Mouse (Mus musculus) stomach, embryonic 16.5 days (tissue): Measurements from ENCODE around the gene Slc35e3. TPM values are rescaled to one million over a fixed set of nuclear protein-coding genes. Genes with fewer than 3 reads are reported as not detected.
"Not testable (repeated sequence)": the region's sequence is repeated elsewhere in the genome, so short reads cannot be mapped to it uniquely, and the experiment has no call there.

ENCODE experiments used
- ATAC-seq: fragments of 200-750 bp; cut with Nextera tagmentation; 2 replicates; pipeline ENCODE4 v1.8.0; 2017; ENCODE audit warnings: moderate number of reproducible peaks, moderate TSS enrichment; ENCODE audit not compliant: insufficient read depth, low FRiP score
- H3K27ac ChIP-seq: fragments of 300-500 bp; sonication (generic); 2 replicates; pipeline ENCODE4 v1.5.1; 2014; ENCODE audit warnings: low read length
- H3K27me3 ChIP-seq: fragments of 300-500 bp; sonication (generic); 2 replicates; pipeline ENCODE4 v1.6.1; 2014; ENCODE audit warnings: low read length, control low read depth, mixed read lengths; ENCODE audit not compliant: control insufficient read depth, insufficient read depth
- H3K36me3 ChIP-seq: fragments of 300-500 bp; sonication (generic); 2 replicates; pipeline ENCODE4 v1.6.1; 2014; ENCODE audit warnings: low read length; ENCODE audit not compliant: control insufficient read depth, insufficient read depth
- H3K4me1 ChIP-seq: fragments of 300-500 bp; sonication (generic); 2 replicates; pipeline ENCODE4 v1.6.1; 2014; ENCODE audit warnings: low read length, control low read depth, mixed read lengths; ENCODE audit not compliant: control insufficient read depth, insufficient read depth
- H3K4me2 ChIP-seq: fragments of 300-500 bp; sonication (generic); 2 replicates; pipeline ENCODE4 v1.6.1; 2014; ENCODE audit warnings: low read depth, low read length, mixed read lengths
- H3K4me3 ChIP-seq: fragments of 300-500 bp; sonication (generic); replicated peaks from 2 replicates; pipeline ENCODE4 v1.5.1; 2014; ENCODE audit warnings: mild to moderate bottlenecking, low read length
- H3K9ac ChIP-seq: fragments of 300-500 bp; sonication (generic); 2 replicates; pipeline ENCODE4 v1.6.1; 2014; ENCODE audit warnings: low read length
- H3K9me3 ChIP-seq: fragments of 300-500 bp; sonication (generic); replicated peaks from 2 replicates; pipeline ENCODE4 v1.6.1; 2016; ENCODE audit warnings: low read length, control low read depth; ENCODE audit not compliant: control insufficient read depth
- WGBS: fragments of 180-500 bp; shearing (Covaris S2); extraction: QIAGEN DNeasy Blood & Tissue Kit; methylation state at CpG from one replicate; pipeline ENCODE4 v1.1.7; 2014; 5-methylcytosine and 5-hydroxymethylcytosine counted together
- polyA plus RNA-seq: library from polyadenylated mRNA; unstranded; fragments of >200 nt; fragmentation: Nextera tagmentation; extraction: Ambion mirVana; gene quantifications from 2 replicates; pipeline ENCODE4 v1.2.1, GENCODE M21; 2015

Slc35e3 gene
- polyA plus RNA-seq, 1 experiment from 2014 or later: 14.2 TPM

DNA sequence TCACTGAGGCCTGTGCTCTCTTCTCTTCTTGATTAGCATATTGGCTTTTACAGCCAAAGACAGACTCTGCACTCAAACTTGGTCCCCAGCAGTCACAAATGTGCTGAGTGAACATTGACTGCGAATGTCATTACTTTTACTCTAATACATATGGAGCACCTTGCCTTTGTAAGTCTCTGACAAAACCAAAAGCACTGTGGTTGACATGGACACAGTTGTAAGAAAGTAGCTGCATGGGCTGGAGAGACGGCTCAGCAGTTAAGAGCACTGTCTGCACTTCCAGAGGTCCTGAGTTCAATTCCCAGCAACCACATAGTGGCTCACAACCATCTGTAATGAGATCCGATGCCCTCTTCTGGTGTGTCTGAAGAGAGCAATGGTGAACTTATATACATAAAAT lies 12.2 kb upstream of the Slc35e3 start:
- H3K36me3 ChIP-seq: peaks cover 45% of the 10 kb centered on the region
- not testable (repeated sequence) for H3K9me3 ChIP-seq, H3K27ac ChIP-seq, H3K27me3 ChIP-seq, H3K4me1 ChIP-seq, ATAC-seq, H3K9ac ChIP-seq, H3K4me2 ChIP-seq, H3K4me3 ChIP-seq
- 92% methylated on average over 3 of the region's 3 CpGs for WGBS

- 93% methylated on average over 7 of the region's 7 CpGs for WGBS
- peaks cover 42% of the 10 kb centered on the region for H3K36me3 ChIP-seq
- no peak for ATAC-seq
Measured at GRCm38 (mm10) chr10:117757796-117758342, 11.7 kb upstream of the Slc35e3 start.

DNA sequence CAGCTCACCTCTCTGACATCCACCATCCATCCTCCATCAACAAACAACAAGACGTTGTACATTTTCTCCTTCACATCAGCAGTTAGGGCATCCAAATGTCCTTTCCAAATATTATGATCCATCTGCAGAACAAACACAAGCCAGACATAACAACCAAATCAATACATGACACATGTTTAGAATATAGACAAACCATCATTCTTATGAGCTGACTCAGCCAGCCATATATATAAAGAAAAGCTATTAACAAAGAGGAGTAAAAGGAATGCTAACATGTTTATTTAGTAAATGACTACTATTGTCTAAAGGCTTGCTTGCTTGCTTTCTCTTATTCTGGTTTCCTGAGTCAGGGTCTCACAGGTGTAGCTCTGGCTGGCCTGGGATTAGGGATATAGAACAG lies 11.1 kb upstream of the Slc35e3 start:
- 78% methylated on average over 1 of the region's 1 CpGs for WGBS
- Histone ChIP-seq H3K27me3 (no peaks in the 10 kb centered on the region), H3K4me1 (no peaks in the 10 kb centered on the region), H3K9ac (no peak overlapping the region), H3K27ac (no peak overlapping the region), H3K4me3 (no peak overlapping the region), H3K36me3 (peaks cover 43% of the 10 kb centered on the region), H3K9me3 (no peaks in the 10 kb centered on the region), H3K4me2 (no peak overlapping the region)
- ATAC-seq: no peak

More at GRCm38 (mm10) chr10:117757796-117758342, 11.7 kb upstream of the Slc35e3 start:
- Histone ChIP-seq H3K9ac (no peak overlapping the region), H3K27me3 (no peaks in the 10 kb centered on the region), H3K4me1 (no peaks in the 10 kb centered on the region), H3K4me3 (no peak overlapping the region), H3K4me2 (no peak overlapping the region), H3K9me3 (no peaks in the 10 kb centered on the region), H3K27ac (no peak overlapping the region)

DNA sequence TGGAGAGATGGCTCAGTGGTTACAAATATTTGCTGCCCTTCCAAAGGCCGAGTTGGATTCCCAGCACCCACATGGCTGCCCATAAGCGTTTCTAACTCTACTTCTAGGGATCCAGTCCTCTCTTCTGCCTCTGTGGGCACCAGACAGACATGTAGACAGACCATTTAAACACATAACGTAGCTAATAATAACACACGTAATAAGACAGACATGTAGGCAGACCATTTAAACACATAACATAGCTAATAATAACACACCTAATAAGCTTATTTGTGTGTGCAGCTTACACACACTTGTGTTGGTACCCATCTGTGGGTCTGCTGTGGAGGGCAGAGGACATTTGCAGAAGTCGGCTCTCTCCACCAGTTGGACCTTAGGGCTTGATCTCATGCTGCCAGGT lies 10.6 kb upstream of the Slc35e3 start:
- Histone ChIP-seq H3K36me3 (peaks cover 46% of the 10 kb centered on the region), H3K27ac (no peak overlapping the region), H3K9me3 (no peaks in the 10 kb centered on the region), H3K9ac (no peak overlapping the region), H3K4me1 (no peaks in the 10 kb centered on the region), H3K4me3 (no peak overlapping the region), H3K4me2 (no peak overlapping the region), H3K27me3 (no peaks in the 10 kb centered on the region)
- WGBS: 93% methylated on average over 5 of the region's 5 CpGs
- no peak for ATAC-seq

- H3K27ac ChIP-seq: no peak overlapping the region
- no peaks in the 10 kb centered on the region for H3K4me1 ChIP-seq
- H3K9me3 ChIP-seq: no peaks in the 10 kb centered on the region
- peaks cover 42% of the 10 kb centered on the region for H3K36me3 ChIP-seq
- H3K4me2 ChIP-seq: no peak overlapping the region
- 87% methylated on average over 11 of the region's 11 CpGs for WGBS
- H3K27me3 ChIP-seq: no peaks in the 10 kb centered on the region
- H3K4me3 ChIP-seq: no peak overlapping the region
- ATAC-seq: no peak
- H3K9ac ChIP-seq: no peak overlapping the region
Measured at GRCm38 (mm10) chr10:117755799-117756467, 9.8 kb upstream of the Slc35e3 start.

DNA sequence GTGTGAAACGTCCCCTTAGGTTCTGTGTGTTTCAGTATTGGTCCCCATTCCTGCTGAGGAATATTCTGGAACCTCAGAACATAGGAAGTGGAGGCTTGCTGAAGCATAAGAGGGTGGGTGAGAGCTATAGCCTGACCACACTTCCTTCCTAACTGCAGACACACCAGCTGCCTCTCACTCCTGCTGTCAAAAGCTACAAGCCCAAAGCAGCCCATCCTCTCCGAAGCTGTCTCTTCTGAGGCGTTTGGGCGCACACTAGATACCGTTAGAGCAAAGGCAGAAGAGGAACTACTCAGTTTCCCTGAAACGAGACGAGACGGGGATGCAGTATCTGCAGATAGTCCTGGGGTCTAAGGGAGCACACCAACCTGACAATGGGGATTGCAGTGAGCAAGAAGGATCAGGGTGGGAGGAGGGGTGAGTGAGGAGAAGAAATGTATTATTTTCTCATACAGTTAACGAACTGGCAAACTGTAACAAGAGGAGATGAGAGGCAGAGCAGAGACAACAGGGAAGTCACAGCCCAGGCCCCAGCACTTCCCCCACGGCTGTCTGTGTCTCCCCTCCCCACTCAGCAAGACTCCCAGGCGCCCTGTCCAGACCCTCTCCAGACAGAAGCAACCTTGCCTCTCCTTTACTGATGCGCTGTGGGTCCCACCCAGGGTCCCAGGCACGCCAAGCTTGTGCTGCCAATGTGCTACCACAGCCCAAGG lies 9.1 kb upstream of the Slc35e3 start:
- WGBS: 86% methylated on average over 13 of the region's 13 CpGs
- no peaks in the 10 kb centered on the region for H3K4me1 ChIP-seq
- ATAC-seq: no peak
- H3K4me3 ChIP-seq: no peak overlapping the region
- H3K36me3 ChIP-seq: peaks cover 41% of the 10 kb centered on the region
- 0 out of 2 replicates have a peak, but pooled peaks cover under 1% of the 10 kb centered on the region for H3K9me3 ChIP-seq
- H3K4me2 ChIP-seq: no peak overlapping the region
- no peaks in the 10 kb centered on the region for H3K27me3 ChIP-seq
- H3K9ac ChIP-seq: no peak overlapping the region
- H3K27ac ChIP-seq: no peak overlapping the region

DNA sequence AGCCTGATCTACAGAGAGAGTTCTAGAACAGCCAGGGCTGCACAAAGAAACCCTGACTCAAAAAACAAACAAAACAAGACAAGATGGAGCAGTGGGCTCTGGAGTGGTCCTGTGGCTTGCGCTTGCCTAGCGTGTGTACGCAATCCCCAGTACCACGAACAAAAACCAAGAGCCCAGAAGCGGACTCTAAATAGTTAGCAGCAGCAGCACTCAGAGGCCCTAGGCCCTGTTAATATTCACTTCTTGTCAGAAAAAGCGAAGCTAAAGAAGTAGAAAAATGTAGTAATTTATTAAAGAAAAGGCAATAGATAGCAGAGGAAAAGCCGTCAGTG lies 8.4 kb upstream of the Slc35e3 start:
- H3K27ac ChIP-seq: no peak overlapping the region
- no peak for ATAC-seq
- no peak overlapping the region for H3K4me2 ChIP-seq
- WGBS: 93% methylated on average over 7 of the region's 7 CpGs
- no peak overlapping the region for H3K4me3 ChIP-seq
- H3K4me1 ChIP-seq: no peaks in the 10 kb centered on the region
- H3K9ac ChIP-seq: no peak overlapping the region
- H3K9me3 ChIP-seq: 0 out of 2 replicates have a peak, but pooled peaks cover 4% of the 10 kb centered on the region
- no peaks in the 10 kb centered on the region for H3K27me3 ChIP-seq
- H3K36me3 ChIP-seq: peaks cover 47% of the 10 kb centered on the region

DNA sequence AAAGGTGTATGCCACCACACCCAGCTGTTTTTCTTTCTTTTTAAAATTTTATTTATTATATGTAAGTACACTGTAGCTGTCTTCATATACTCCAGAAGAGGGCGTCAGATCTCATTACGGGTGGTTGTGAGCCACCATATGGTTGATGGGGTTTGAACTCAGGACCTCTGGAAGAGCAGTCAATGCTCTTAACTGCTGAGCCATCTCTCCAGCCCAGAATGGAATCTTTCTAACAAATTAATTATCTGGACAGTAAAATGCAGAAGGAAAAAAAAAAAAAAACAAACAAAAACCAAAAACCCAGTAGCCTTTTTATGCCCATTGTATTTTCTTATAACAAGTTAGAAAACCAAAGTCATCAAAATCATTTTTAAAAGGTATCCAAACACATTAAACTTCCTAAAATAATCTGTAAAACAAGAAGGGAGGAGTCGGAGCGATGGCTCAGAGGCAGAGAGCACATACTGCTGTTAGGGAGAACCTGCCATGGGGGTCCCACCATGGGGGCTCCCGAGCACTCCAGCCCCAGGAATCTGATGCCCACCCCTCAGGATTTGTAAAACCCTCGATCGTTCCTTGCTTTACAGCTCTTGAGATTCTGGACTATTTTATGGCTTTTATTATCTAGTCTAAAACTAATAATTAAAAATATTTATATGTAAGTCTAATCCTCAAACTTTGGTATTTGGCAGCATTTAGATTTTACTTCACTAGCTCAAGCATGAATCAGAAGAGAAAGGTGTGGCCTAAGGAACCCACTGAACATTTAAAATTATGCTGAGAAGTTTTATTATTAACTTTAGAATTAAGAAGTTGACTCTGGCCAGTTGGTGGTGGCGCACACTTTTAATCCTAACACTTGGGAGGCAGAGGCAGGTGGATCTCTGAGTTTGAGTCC lies 7.8 kb upstream of the Slc35e3 start:
- H3K4me1 ChIP-seq: no peaks in the 10 kb centered on the region
- no peak overlapping the region for H3K9ac ChIP-seq
- H3K27ac ChIP-seq: no peak overlapping the region
- no peak overlapping the region for H3K4me3 ChIP-seq
- no peak overlapping the region for H3K4me2 ChIP-seq
- no peaks in the 10 kb centered on the region for H3K27me3 ChIP-seq
- H3K36me3 ChIP-seq: peaks cover 49% of the 10 kb centered on the region
- H3K9me3 ChIP-seq: 0 out of 2 replicates have a peak, but pooled peaks cover 4% of the 10 kb centered on the region
- WGBS: 88% methylated on average over 8 of the region's 8 CpGs
- no peak for ATAC-seq
